Mouse (Mus musculus) hindbrain, embryonic 10.5 days (tissue): ENCODE data around the gene Cdr2. TPM values are rescaled to one million over a fixed set of nuclear protein-coding genes. Genes with fewer than 3 reads are reported as not detected.
"Not testable (repeated sequence)": the region's sequence is repeated elsewhere in the genome, so short reads cannot be mapped to it uniquely, and the experiment has no call there.

ENCODE experiments used
- DNase-seq: peaks from one replicate; pipeline ENCODE4 v3.0.0-alpha.2; 2017; ENCODE audit warnings: low spot score
- H3K27ac ChIP-seq: fragments of 300-500 bp; sonication (generic); 2 replicates; pipeline ENCODE4 v1.5.1; 2016; ENCODE audit warnings: mild to moderate bottlenecking, moderate library complexity
- H3K27me3 ChIP-seq: fragments of 300-500 bp; sonication (generic); 2 replicates; pipeline ENCODE4 v1.6.1; 2016; ENCODE audit warnings: mild to moderate bottlenecking; ENCODE audit not compliant: poor library complexity, insufficient read depth, severe bottlenecking
- H3K36me3 ChIP-seq: fragments of 300-500 bp; sonication (generic); 2 replicates; pipeline ENCODE4 v1.6.1; 2016; ENCODE audit warnings: mild to moderate bottlenecking, moderate library complexity
- H3K4me1 ChIP-seq: fragments of 300-500 bp; sonication (generic); replicated peaks from 2 replicates; pipeline ENCODE4 v1.6.1; 2016; ENCODE audit warnings: mild to moderate bottlenecking
- H3K4me3 ChIP-seq: fragments of 300-500 bp; sonication (generic); 2 replicates; pipeline ENCODE4 v1.5.1; 2016; ENCODE audit warnings: mild to moderate bottlenecking, moderate library complexity
- H3K9me3 ChIP-seq: fragments of 300-500 bp; sonication (generic); 2 replicates; pipeline ENCODE4 v1.6.1; 2016; ENCODE audit warnings: mild to moderate bottlenecking, moderate library complexity
- WGBS: fragments of 180-500 bp; shearing (Covaris S2); methylation state at CpG from one replicate; pipeline ENCODE4 v1.1.7; 2016; 5-methylcytosine and 5-hydroxymethylcytosine counted together
- polyA plus RNA-seq: library from polyadenylated mRNA; unstranded; fragments of >200 nt; fragmentation: Nextera tagmentation; extraction: Ambion mirVana; gene quantifications from 2 replicates; pipeline ENCODE4 v1.2.1, GENCODE M21; 2016

Gene Cdr2
- polyA plus RNA-seq, 1 experiment from 2014 or later = 14.7 TPM

DNA sequence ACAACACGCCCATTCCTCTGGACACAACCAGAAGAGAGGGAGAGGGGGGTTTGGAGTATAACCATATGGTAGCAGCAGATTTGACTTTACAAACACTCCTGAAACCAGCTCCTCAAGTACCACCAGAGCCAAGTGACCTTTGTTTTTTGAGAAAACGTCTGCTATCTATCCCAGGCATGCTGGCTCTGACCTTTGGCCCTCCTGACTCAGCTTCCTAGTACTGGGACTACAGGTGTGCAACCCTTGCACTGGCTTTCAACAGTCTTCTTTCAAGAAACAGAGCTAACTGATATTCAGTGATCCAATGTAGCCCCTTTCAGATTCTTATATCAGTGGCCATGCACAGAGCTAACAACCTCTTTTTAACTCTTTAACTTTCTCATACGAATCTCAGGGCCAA is 20.2 kb downstream of the Cdr2 start:
- Histone ChIP-seq H3K27ac (no peak overlapping the region), H3K4me1 (no peaks in the 10 kb centered on the region), H3K9me3 (no peaks in the 10 kb centered on the region), H3K27me3 (no peaks in the 10 kb centered on the region), H3K4me3 (no peak overlapping the region), H3K36me3 (peaks cover 46% of the 10 kb centered on the region)
- no peak for DNase-seq
- 66% methylated on average over 3 of the region's 3 CpGs for WGBS

GRCm38 (mm10) chr7:120960601-120961000 is 21.5 kb downstream of the Cdr2 start:
- Histone ChIP-seq H3K9me3 (no peaks in the 10 kb centered on the region), H3K4me3 (no peak overlapping the region), H3K27ac (no peak overlapping the region), H3K36me3 (peaks cover 56% of the 10 kb centered on the region), H3K27me3 (no peaks in the 10 kb centered on the region), H3K4me1 (no peaks in the 10 kb centered on the region)
- DNase-seq = no peak
- 85% methylated on average over 6 of the region's 6 CpGs for WGBS

- H3K9me3 ChIP-seq = no peaks in the 10 kb centered on the region
- 78% methylated on average over 2 of the region's 2 CpGs for WGBS
- H3K36me3 ChIP-seq = peaks cover 58% of the 10 kb centered on the region
Measured at GRCm38 (mm10) chr7:120960116-120960515, 22.0 kb downstream of the Cdr2 start.

GRCm38 (mm10) chr7:120953591-120953990 is 28.5 kb downstream of the Cdr2 start:
- not testable (repeated sequence) for H3K9me3 ChIP-seq, H3K27me3 ChIP-seq, H3K4me1 ChIP-seq, H3K4me3 ChIP-seq, H3K27ac ChIP-seq, DNase-seq
- 83% methylated on average over 7 of the region's 7 CpGs for WGBS
- peaks cover 56% of the 10 kb centered on the region for H3K36me3 ChIP-seq

More at GRCm38 (mm10) chr7:120960116-120960515, 22.0 kb downstream of the Cdr2 start:
- H3K27ac ChIP-seq = no peak overlapping the region
- no peak overlapping the region for H3K4me3 ChIP-seq
- no peaks in the 10 kb centered on the region for H3K4me1 ChIP-seq
- DNase-seq = no peak
- no peaks in the 10 kb centered on the region for H3K27me3 ChIP-seq

DNA sequence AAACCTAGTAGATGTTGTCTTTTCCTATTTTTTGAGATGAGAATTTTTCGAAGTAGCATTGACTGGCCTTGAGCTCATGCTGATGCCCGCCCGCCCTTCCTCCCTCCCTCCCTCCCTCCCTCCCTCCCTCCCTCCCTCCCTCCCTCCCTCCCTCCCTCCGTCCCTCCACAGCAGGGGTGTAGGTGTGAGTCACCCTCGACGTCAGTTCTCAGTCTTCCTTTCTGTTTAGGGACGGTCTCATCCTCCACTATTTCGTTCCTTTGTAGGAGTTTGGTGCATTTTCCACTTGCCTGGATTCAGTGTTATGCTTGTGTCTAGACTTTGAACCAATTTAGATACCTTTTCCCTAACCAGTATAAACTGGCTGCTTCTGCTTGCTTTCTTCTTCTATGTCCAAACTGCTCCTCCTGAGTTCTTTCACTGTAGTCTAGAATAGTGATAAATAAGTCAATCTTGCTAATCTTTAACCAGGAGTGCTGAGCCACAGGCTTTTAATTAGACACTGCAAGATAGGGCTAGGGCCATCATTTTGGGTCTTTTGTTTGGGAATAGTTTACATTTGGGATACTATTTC is 38.1 kb downstream of the Cdr2 start:
- H3K4me3 ChIP-seq = no peak overlapping the region
- peaks cover 92% of the 10 kb centered on the region for H3K36me3 ChIP-seq
- H3K9me3 ChIP-seq = no peaks in the 10 kb centered on the region
- no peak overlapping the region for H3K27ac ChIP-seq
- no peaks in the 10 kb centered on the region for H3K4me1 ChIP-seq
- DNase-seq = no peak
- WGBS = 76% methylated on average over 8 of the region's 8 CpGs
- no peaks in the 10 kb centered on the region for H3K27me3 ChIP-seq

DNA sequence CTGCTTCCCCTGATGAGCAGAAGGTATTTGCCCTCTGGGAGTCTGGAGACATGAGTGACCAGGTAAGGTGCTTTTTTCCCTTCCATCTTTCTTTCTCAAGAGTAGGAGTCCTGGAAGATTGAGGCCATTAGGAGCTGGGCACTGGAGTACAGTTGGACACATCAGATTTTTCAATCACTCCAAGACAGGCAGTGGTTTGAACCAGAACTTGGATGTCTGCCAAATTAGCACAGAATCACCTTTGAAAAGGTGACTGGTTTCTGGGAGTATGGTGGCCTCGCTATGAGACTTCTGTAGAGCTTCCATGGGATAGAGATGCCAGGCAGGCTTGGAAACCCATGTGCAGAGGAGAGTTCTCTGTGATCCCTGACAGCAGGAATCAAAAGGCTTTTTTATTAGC is 39.6 kb downstream of the Cdr2 start:
- Histone ChIP-seq H3K4me1 (no peaks in the 10 kb centered on the region), H3K27ac (no peak overlapping the region), H3K36me3 (peaks cover 93% of the 10 kb centered on the region), H3K4me3 (no peak overlapping the region), H3K9me3 (no peaks in the 10 kb centered on the region), H3K27me3 (no peaks in the 10 kb centered on the region)
- no peak for DNase-seq
- WGBS = 96% methylated on average over 1 of the region's 1 CpGs

DNA sequence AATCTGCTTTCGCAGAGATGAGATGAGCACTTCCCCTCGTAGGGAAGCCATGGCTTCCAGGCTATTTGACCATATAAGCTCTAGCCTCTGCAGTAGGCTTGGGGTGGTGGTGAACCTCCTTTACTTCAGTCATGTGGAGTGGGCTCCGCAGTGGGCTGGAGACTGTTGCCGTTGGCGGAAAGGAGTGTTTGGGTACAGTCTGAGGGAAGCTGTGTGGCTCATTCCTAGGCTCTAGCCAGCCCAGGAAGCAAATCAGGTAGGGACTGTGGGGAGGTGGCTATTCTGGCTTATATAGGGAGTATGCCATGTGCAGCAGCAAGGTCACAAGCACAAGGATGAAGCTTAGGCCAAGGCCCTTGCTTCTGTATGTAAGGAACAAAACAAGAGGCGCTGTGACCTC is 40.9 kb downstream of the Cdr2 start:
- no peak for DNase-seq
- Histone ChIP-seq H3K27ac (no peak overlapping the region), H3K9me3 (no peaks in the 10 kb centered on the region), H3K27me3 (no peaks in the 10 kb centered on the region), H3K4me3 (no peak overlapping the region), H3K36me3 (peaks cover 99% of the 10 kb centered on the region), H3K4me1 (no peaks in the 10 kb centered on the region)
- 95% methylated on average over 6 of the region's 6 CpGs for WGBS

DNA sequence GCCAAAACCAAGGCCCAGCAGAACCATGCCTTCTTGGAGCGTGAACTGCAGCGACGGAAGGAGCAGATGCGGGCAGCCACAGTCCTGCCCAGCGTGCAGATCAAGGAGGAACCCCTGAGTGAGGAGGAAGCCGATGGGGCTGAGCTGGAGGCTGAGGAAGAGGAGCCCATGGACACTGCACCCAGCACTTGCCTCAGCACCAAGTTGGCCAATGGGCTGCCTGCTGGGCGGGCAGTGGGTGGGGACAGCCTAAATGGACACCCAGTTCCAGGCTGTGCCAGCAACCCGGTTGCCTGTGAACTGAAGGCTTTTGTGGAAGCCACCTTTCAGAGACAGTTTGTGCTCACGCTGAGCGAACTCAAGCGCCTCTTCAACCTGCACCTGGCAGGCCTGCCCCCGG is 41.8 kb downstream of the Cdr2 start:
- DNase-seq = no peak
- Histone ChIP-seq H3K4me3 (no peak overlapping the region), H3K9me3 (no peaks in the 10 kb centered on the region), H3K36me3 (peaks cover 100% of the 10 kb centered on the region), H3K27me3 (no peaks in the 10 kb centered on the region), H3K27ac (no peak overlapping the region), H3K4me1 (no peaks in the 10 kb centered on the region)
- WGBS = 92% methylated on average over 12 of the region's 12 CpGs

GRCm38 (mm10) chr7:120938206-120938605 is 43.9 kb downstream of the Cdr2 start:
- no peaks in the 10 kb centered on the region for H3K4me1 ChIP-seq
- no peaks in the 10 kb centered on the region for H3K9me3 ChIP-seq
- no peaks in the 10 kb centered on the region for H3K27me3 ChIP-seq
- no peak for DNase-seq
- no peak overlapping the region for H3K27ac ChIP-seq
- 91% methylated on average over 9 of the region's 9 CpGs for WGBS
- H3K36me3 ChIP-seq = peaks cover 99% of the 10 kb centered on the region
- H3K4me3 ChIP-seq = no peak overlapping the region

GRCm38 (mm10) chr7:120936522-120936921 is 45.6 kb downstream of the Cdr2 start:
- Histone ChIP-seq H3K4me3 (no peak overlapping the region), H3K27ac (no peak overlapping the region), H3K27me3 (no peaks in the 10 kb centered on the region), H3K36me3 (peaks cover 99% of the 10 kb centered on the region), H3K4me1 (no peaks in the 10 kb centered on the region), H3K9me3 (no peaks in the 10 kb centered on the region)
- WGBS = 90% methylated on average over 4 of the region's 4 CpGs
- DNase-seq = no peak

DNA sequence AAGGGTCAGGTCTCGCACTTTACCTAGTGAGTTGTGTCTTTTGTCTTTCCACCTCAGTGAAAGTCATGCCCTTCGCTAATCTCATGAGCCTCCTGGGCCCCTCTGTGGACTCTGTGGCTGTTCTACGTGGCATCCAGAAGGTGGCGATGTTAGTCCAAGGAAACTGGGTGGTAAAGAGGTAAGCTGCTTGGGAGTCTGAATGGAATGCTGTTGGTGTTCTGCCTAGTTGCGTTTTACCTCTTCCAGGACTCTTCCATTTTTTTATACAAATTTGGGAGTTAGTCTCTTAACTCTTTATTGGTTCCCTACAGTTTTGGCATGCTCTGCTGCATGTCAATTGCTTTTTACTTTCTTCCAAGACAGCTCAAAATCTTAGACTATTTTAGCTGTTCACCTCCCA is 47.4 kb downstream of the Cdr2 start:
- DNase-seq = peak; percentile 39
- H3K4me3 ChIP-seq = no peak overlapping the region
- 41% methylated on average over 5 of the region's 5 CpGs for WGBS
- no peaks in the 10 kb centered on the region for H3K27me3 ChIP-seq
- H3K27ac ChIP-seq = no peak overlapping the region
- H3K9me3 ChIP-seq = no peaks in the 10 kb centered on the region
- H3K4me1 ChIP-seq = no peaks in the 10 kb centered on the region
- H3K36me3 ChIP-seq = peaks cover 99% of the 10 kb centered on the region

GRCm38 (mm10) chr7:120933680-120934195 is 48.4 kb downstream of the Cdr2 start:
- Histone ChIP-seq H3K27me3 (no peaks in the 10 kb centered on the region), H3K4me1 (no peaks in the 10 kb centered on the region), H3K9me3 (no peaks in the 10 kb centered on the region), H3K36me3 (peaks cover 99% of the 10 kb centered on the region), H3K4me3 (no peak overlapping the region), H3K27ac (no peak overlapping the region)
- 92% methylated on average over 5 of the region's 5 CpGs for WGBS
- DNase-seq = no peak

- Histone ChIP-seq H3K4me3 (no peak overlapping the region), H3K4me1 (no peaks in the 10 kb centered on the region), H3K27me3 (no peaks in the 10 kb centered on the region), H3K36me3 (peaks cover 99% of the 10 kb centered on the region), H3K9me3 (no peaks in the 10 kb centered on the region), H3K27ac (no peak overlapping the region)
- 93% methylated on average over 7 of the region's 7 CpGs for WGBS
- DNase-seq = no peak
Measured at GRCm38 (mm10) chr7:120933110-120933509, 49.0 kb downstream of the Cdr2 start.

DNA sequence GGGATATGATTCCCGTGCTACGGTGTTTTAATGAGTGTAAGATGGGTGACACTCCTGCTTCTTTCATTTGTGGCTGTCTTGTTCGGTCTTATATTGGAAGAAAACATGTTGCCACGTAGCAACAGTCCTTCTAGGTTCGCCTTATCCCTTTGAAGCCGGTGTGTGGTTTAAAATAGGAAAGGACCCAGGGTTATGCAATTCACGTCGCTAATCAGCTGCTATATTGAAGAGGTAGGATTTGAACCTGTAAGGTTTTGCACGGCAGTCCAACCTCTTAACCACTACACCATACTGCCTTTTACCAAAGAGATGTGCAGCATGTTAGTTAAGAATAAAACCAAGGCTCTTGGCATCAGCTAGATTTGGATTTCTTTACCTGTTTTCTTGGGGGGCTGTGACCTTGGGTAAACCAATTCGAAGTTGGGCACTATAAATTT is 63.6 kb downstream of the Cdr2 start:
- Histone ChIP-seq H3K27me3 (no peaks in the 10 kb centered on the region), H3K4me1 (peaks cover 24% of the 10 kb centered on the region), H3K9me3 (no peaks in the 10 kb centered on the region), H3K36me3 (peaks cover 11% of the 10 kb centered on the region), H3K27ac (peak overlapping the region; percentile 96), H3K4me3 (peak overlapping the region; percentile 97)
- 8% methylated on average over 10 of the region's 10 CpGs for WGBS
- peak; percentile 61 for DNase-seq
